ENCODE assay signal across 11 mouse cellular contexts in genomic region chr4:58671406-58672035, GRCm38 (mm10).
A peak's percentile ranks its signal among the peaks of the same experiment; 100 is the strongest.
DNase-seq lines count a peak whose midpoint lies in the region; ATAC-seq and TF ChIP-seq lines count a peak whose summit lies in the region.
"Had no signal": no experiment of that assay in that cellular context is flagged by ENCODE, and none has a peak within 500 bp of the region (broad histone marks: within the 10 kb centered on the region; RNA-seq: fewer than 3 reads in every experiment).

No protein-coding gene starts in this region.

- H3K36me3 ChIP-seq in kidney, embryonic 15.5 days = no peaks in the 10 kb centered on the region
- no peaks in the 10 kb centered on the region for H3K36me3 ChIP-seq in kidney, adult 2 months (ENCODE audit: control insufficient read depth, insufficient read depth, low read length)
- no peaks in the 10 kb centered on the region for H3K36me3 ChIP-seq in embryonic facial prominence, embryonic 14.5 days (ENCODE audit: control insufficient read depth, insufficient read depth, low read length)
- no peaks in the 10 kb centered on the region for H3K36me3 ChIP-seq in limb, embryonic 15.5 days
- H3K36me3 ChIP-seq: G1E; hindbrain, embryonic 15.5 days had no signal

- peak overlapping the region; percentile 14 for H3K4me3 ChIP-seq in kidney, embryonic 15.5 days (replicated peaks)
- no peak overlapping the region for H3K4me3 ChIP-seq in kidney, adult 2 months (ENCODE audit: insufficient read depth, low read depth, low read length)
- H3K4me3 ChIP-seq in embryonic facial prominence, embryonic 14.5 days (ENCODE audit: low read depth, low read length) = peak overlapping the region; percentile 5; the same call in 1 of the 2 replicates
- H3K4me3 ChIP-seq in limb, embryonic 15.5 days = no peak overlapping the region
- H3K4me3 ChIP-seq: hindbrain, embryonic 15.5 days had no signal

- H3K27ac ChIP-seq in kidney, embryonic 15.5 days = peak overlapping the region; percentile 73
- H3K27ac ChIP-seq in kidney, adult 2 months (ENCODE audit: insufficient read depth, low read depth, low read length) = no peak overlapping the region
- peak overlapping the region; percentile 85 for H3K27ac ChIP-seq in embryonic facial prominence, embryonic 14.5 days (replicated peaks; ENCODE audit: low read depth, low read length)
- peak overlapping the region; percentile 63 for H3K27ac ChIP-seq in limb, embryonic 15.5 days
- H3K27ac ChIP-seq: hindbrain, embryonic 15.5 days had no signal

- no peak for DNase-seq in kidney, adult 2 months
- peak; percentile 30 for DNase-seq in adrenal gland, adult 8-10 months
- peak; percentile 79 for DNase-seq in embryonic facial prominence, embryonic 14.5 days (ENCODE audit: low spot score)
- DNase-seq in left cerebral cortex, adult 8-10 months (ENCODE audit: low spot score in 2 of 2) = no peak
- no peak for DNase-seq in cerebellum, adult 11 months
- DNase-seq in layer of hippocampus, adult 11-12 months (ENCODE audit: low spot score) = no peak
- DNase-seq: cerebellum, postnatal 25 days had no signal

- H3K9me3 ChIP-seq in kidney, embryonic 15.5 days (replicated peaks) = no peaks in the 10 kb centered on the region
- no peaks in the 10 kb centered on the region for H3K9me3 ChIP-seq in embryonic facial prominence, embryonic 14.5 days (ENCODE audit: control insufficient read depth, low read length)
- H3K9me3 ChIP-seq in limb, embryonic 15.5 days = no peaks in the 10 kb centered on the region
- H3K9me3 ChIP-seq: G1E; hindbrain, embryonic 15.5 days had no signal

- ATAC-seq in kidney, embryonic 15.5 days (replicated peaks; ENCODE audit: low FRiP score) = 0 out of 2 replicates have a peak, but pooled peaks have one; percentile 27
- ATAC-seq in embryonic facial prominence, embryonic 14.5 days (ENCODE audit: low read depth) = no peak
- no peak for ATAC-seq in limb, embryonic 15.5 days (ENCODE audit: insufficient number of reproducible peaks, low FRiP score, low TSS enrichment, low read depth)

- no peak for TF ChIP-seq POLR2A in kidney, adult 2 months (IDR thresholded peaks at IDR 0.05; ENCODE audit: low read depth, low read length)

- no peak overlapping the region for H3K9ac ChIP-seq in kidney, embryonic 15.5 days
- H3K9ac ChIP-seq in embryonic facial prominence, embryonic 14.5 days (ENCODE audit: low read depth, low read length) = no peak overlapping the region
- H3K9ac ChIP-seq in limb, embryonic 15.5 days = no peak overlapping the region
- H3K9ac ChIP-seq: hindbrain, embryonic 15.5 days had no signal

- H3K4me2 ChIP-seq in kidney, embryonic 15.5 days = peak overlapping the region; percentile 50
- H3K4me2 ChIP-seq in embryonic facial prominence, embryonic 14.5 days (ENCODE audit: low read depth, low read length) = peak overlapping the region; percentile 45
- H3K4me2 ChIP-seq in limb, embryonic 15.5 days = 0 out of 2 replicates have a peak overlapping the region, but pooled peaks have one; percentile 20

- 33% methylated on average over 14 of the region's 14 CpGs for WGBS in kidney, embryonic 15.5 days
- WGBS in kidney, adult 2 months = 57% methylated on average over 14 of the region's 14 CpGs
- 24% methylated on average over 14 of the region's 14 CpGs for WGBS in embryonic facial prominence, embryonic 14.5 days
- WGBS in limb, embryonic 15.5 days = 40% methylated on average over 14 of the region's 14 CpGs

- peaks cover 26% of the 10 kb centered on the region for H3K4me1 ChIP-seq in kidney, embryonic 15.5 days
- H3K4me1 ChIP-seq in kidney, adult 2 months (ENCODE audit: control insufficient read depth, insufficient read depth, low read length) = no peaks in the 10 kb centered on the region
- H3K4me1 ChIP-seq in embryonic facial prominence, embryonic 14.5 days (ENCODE audit: control insufficient read depth, insufficient read depth, low read length) = peaks cover 39% of the 10 kb centered on the region
- peaks cover 31% of the 10 kb centered on the region for H3K4me1 ChIP-seq in limb, embryonic 15.5 days

- no peak for TF ChIP-seq CTCF in kidney, adult 2 months (conservative IDR thresholded peaks at IDR 0.05; ENCODE audit: insufficient read depth, insufficient read length, low read depth, low read length)

- H3K27me3 ChIP-seq in kidney, embryonic 15.5 days = no peaks in the 10 kb centered on the region
- no peaks in the 10 kb centered on the region for H3K27me3 ChIP-seq in kidney, adult 2 months (replicated peaks; ENCODE audit: control insufficient read depth, insufficient read depth, low read length)
- H3K27me3 ChIP-seq in embryonic facial prominence, embryonic 14.5 days (replicated peaks; ENCODE audit: control insufficient read depth, insufficient read depth, low read length) = no peaks in the 10 kb centered on the region
- H3K27me3 ChIP-seq in limb, embryonic 15.5 days = no peaks in the 10 kb centered on the region

Comparison
In these comparisons a context has a peak if more than half of its experiments do, and no peak if none do; other contexts are left out.
1. H3K4me3 ChIP-seq: peak in kidney, embryonic 15.5 days (single experiment) and embryonic facial prominence, embryonic 14.5 days (single experiment); none in kidney, adult 2 months (single experiment) and limb, embryonic 15.5 days (single experiment).
2. DNase-seq: peak in adrenal gland, adult 8-10 months (single experiment) and embryonic facial prominence, embryonic 14.5 days (single experiment); none in kidney, adult 2 months (single experiment), left cerebral cortex, adult 8-10 months (0 of 2), cerebellum, adult 11 months (single experiment) and layer of hippocampus, adult 11-12 months (single experiment).
3. Peak in every context shown above with its lines, with median percentiles within 50 percentile points of each other: H3K4me2 ChIP-seq.